Mouse (Mus musculus): Measurements from ENCODE around the gene Fam136a.

The Fam136a gene

DNA sequence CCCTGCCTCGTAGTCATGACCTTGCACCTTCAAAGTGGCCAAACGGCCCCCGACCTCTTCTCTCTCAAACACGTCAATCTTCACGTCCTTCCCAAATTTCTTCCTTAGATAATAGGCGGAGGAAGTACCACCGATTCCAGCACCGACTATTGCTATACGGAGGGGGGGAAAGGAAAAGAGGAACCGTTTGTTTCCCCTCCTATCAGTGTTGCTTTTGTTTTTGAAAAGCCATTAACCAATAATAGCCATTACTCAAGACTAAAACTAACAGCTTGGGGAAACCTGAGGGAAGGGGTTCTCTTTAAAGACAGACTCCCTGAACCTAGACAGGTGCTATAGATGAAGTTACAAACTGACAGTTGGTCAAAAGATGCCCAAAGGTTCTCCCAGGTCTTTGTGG, 30.5 kb downstream of the Fam136a start:
- DNase-seq (ENCODE audit: extremely low spot score, low read depth, low spot score) = no peak

DNA sequence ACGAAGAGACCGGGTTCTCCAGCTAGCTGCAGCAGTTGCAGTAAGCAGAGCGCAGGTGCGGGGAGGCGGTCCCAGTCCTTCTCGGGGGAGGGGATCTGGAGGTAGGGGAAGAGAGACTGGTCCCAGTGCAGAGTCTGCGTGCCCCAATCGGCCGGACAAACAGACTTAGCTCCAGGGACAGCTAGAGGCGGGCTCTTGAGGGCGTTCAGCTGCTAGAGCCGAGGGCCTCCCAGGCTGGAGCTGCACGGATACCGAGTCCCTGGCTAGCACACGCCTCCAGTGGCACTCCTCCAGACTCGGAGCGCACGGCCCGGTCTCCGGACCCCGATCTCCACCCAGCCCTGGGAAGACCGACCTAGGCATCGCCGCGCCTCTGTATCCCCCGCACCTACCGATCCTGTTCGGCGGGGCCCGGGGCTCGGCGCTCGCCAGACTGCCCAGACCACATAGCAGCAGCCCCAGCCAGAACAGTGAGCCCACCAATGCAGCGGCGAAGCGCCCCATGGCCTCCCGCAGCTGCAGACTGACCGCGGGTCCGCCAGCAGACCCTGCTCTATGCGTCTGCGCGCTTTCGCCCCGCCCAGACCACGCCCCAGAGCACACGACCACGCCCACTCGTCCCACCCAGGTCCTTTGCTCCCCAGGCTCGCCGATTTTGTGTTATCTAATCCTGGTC, 31.3 kb downstream of the Fam136a start, which contains the start of gene Pcyox1:
Gene Pcyox1, minus strand, starts transcription at position 574 of the 676 bp plus-strand sequence.
- no peak for DNase-seq (ENCODE audit: extremely low spot score, low read depth, low spot score)

DNA sequence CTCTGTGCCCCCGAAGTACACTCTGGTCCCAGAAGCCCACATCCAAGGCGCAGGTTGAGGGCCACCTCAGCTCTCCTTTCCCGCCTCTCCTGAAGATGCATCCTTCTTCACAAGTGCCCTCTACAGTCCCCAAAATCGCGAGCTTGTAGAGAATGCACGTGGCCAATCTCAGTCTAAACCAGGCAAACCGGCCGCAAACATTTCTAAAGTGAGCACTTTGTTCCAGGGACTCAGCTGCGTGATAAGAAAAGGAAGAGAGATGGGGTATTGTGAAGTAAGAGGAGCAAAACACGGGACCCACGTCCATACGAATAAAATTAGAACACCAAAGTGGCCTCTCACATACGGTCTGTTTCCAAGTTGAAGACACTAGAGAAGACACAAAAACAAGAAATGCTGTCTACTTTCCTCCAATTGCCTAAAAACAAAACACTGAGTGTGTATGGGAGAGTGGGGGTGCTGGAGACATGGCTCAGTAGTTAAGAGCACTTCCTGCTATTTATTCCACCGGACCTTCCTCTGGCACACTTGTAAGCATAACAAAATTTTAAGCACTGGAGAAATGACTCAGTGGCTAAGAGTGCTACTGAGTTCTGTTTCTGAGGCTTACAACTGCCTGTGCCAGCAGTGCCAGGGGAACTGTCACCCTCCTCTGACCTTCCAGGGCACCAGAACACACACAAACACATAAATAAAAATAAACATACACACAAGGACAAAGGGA, 32.0 kb downstream of the Fam136a start:
- no peak for DNase-seq (ENCODE audit: extremely low spot score, low read depth, low spot score)

DNA sequence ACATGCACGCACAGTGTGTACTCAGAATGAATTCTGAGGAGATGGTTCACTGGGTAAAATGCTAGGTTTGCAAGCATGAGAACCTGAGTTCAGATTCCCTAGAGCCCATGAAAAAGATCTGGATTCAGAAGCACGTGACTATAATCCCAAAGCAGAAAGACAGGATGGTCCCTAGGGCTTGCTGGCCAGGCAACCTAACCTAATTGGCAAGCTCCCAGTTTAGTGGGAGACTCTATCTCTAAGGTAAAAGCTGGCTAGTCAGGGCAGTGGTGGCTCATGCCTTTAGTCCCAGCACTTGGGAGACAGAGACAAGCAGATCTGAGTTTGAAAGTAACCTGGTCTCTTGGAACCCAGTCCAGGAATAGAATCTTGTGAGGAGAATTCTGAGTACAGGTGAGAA, 33.5 kb downstream of the Fam136a start:
- DNase-seq (ENCODE audit: extremely low spot score, low read depth, low spot score) = no peak

DNA sequence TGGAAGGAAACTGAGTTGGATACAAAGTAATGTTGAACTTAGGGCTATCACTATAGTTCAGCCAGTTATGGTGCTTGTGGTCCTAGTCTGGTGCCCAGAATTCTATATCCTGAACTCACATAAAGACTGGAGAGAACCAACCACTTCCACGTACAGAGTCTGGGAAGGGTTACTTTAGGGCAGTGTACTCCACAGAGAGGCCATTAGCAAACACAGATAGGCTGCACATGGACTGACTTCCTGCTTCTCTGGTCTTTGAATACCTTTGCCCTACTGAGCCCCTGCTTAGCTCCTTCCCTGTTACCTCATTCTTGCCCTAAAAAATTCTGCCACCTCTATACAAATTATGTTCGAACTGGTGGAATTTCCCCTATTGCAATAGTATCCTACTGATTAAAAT, 34.5 kb downstream of the Fam136a start:
- no peak for DNase-seq (ENCODE audit: extremely low spot score, low read depth, low spot score)

DNA sequence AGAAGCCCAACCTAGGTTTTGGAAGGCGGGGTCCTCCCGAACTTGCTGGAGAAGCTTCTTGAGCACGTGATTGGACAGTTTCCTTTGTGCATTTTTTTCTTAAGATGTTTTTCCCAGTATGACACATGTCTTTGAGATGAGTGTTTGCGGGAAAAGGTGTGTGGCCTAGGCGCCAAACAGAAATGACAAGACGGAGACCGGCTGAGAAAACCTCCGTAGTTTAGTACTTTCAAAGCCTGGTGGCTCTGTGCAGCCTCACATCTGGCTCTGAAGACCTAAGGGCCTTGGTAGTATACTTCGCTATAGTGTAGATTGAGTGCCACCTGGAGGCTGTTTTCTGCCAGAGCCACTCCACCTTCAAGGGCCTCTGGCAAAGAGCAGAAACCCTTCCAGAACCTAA, 35.5 kb downstream of the Fam136a start:
- peak; percentile 80 for DNase-seq (ENCODE audit: extremely low spot score, low read depth, low spot score)

DNA sequence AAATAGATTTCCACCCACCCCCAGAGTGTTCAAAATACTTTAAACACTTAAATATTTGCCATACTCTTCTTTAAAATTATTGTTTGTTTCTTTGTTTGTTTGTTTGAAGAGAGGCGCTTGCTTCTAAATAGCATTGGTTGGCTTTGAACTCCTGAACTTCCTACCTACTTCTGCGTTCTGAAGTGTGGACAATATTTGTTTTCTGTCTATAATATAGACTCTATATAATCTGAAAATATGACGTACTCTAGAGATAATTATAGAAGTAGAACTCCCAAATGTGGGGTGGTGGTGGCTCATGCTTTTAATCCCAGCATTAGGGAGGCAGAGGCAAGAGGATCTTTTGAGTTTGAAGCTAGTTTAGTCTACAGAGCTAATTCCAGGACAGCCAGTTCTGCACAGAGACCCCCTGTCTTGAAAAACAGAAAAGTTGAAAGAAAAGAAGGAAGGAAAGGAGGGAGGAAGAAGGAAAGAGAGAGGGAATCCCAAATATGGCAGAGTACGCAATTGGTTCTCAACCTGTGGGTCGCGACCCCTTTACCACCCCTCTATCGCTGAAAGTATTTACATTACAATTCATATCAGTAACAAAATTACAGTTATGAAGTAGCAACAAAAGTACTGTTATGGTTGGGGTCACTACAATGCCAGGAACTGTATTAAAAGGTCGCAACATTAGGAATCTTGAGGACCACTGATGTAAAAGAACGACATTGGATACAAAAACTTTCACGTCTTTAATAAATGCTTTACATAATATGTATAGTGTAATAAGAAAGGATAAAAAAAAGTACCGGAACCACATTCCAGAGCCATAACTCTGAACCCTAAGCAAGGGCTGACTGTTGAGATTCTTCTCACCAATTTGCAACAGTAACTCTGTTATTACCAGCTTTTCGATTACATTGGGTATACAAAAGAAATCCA, 37.5 kb downstream of the Fam136a start:
- no peak for DNase-seq (ENCODE audit: extremely low spot score, low read depth, low spot score)

DNA sequence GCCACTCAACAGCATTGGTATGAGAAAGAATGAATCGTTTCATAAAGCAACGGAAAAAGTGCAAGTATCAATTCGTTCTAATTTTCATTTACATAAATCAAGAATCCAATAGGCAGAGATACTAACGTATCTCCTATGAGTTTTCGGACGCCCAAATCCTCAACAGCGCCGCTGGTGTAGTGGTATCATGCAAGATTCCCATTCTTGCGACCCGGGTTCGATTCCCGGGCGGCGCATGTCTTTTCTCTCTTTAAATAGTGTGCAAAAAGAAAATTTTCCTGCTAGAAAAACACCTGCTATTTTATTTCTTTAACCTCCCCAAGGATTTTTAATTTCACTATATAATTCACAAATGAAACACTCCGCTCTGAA, 38.3 kb downstream of the Fam136a start:
- peak; percentile 85 for DNase-seq (ENCODE audit: extremely low spot score, low read depth, low spot score)

DNA sequence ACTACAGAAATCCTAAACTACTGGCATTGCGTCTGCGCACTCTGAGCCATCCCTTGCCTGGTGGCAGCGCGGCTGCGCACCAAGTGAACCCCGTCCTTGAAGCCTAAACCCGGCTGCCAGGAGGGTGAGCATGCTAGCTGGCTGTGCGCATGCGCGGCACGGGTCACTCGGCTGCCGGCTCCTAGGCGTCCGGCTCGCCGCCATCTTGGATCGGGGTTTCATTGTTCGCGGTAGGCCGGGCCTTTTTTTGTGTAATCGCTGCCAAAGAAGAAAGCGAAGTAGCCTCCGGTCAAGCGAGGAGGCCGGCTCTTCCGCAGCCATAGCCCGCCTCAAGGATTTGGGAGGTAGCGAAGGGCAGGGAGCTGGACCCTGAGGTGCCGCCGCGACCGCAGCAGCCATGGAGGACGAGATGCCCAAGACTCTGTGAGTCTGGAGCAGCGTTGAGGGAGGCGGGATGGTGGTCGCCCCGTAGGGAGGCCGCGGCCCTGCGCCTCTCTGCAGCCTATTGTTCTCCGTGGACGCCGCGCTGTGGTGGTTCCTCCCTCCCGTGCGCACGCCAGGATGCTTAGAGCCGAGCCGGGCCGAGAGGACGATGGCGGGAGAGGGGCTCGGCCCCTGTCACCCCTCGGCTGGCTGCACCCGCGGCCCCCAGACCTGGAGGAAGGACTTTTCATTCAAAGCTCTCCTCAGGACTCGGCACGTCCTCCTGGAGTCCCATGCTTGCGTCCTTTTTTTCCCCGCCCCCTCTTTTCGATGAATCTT, 38.8 kb downstream of the Fam136a start, which contains the start of gene Tia1:
Gene Tia1, plus strand, starts transcription at position 120 of the 762 bp plus-strand sequence.
- DNase-seq (ENCODE audit: extremely low spot score, low read depth, low spot score) = peak; percentile 95

DNA sequence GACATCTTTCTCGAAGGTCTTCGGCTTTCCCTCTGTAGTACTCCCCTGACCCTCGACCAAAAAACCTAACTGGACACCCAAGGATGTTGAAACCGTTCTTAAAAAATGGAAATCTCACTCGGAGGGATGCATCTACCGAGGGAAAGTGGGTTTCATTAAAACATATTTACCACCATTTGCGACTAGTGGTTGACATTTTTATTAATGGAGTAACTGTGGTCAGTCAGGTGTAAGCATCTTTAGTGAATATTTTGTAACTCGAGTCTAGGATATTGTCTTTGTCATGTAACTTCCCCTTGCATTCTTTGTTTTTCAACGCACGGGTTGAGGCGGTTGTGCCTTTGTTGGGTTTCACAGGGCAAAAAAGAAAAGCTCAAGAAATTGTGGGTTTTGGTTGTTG, 39.5 kb downstream of the Fam136a start:
- DNase-seq (ENCODE audit: extremely low spot score, low read depth, low spot score) = no peak

DNA sequence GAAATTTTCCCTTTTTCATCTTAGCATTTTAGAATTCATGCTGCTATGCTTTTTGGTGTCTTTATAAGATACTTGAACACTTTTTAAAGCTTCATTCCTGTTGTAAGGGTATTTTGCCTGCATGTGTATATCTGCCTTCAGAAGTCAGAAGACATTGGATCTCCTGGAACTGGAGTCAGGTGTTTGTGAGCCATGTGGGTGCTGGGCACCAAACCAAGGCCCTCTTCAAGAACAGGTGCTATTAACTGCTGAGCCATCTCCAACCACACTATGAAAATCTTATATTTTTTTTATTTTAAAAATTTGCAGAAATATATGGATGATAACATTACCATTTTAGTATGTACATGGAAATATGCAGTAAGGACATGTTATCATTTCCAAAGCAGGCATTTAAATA, 40.9 kb downstream of the Fam136a start:
- DNase-seq (ENCODE audit: extremely low spot score, low read depth, low spot score) = no peak

DNA sequence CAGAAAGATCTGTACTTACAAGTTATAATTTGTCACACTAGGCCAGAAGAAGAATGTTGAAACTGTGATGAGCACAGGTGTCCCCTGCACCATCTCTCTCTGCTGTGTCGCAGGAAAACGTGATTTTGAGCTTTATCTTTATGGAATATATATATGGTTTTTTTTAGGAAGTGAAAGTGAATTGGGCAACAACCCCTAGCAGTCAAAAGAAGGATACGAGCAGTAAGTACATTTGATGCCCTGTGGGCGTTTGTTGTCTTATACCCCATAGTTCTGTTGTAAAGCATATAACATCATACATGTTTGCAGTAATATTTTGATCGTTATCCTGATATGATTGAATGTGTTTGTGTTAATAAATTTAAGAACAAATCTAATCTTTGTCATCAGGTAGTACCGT, 53.3 kb downstream of the Fam136a start:
- DNase-seq (ENCODE audit: extremely low spot score, low read depth, low spot score) = no peak

DNA sequence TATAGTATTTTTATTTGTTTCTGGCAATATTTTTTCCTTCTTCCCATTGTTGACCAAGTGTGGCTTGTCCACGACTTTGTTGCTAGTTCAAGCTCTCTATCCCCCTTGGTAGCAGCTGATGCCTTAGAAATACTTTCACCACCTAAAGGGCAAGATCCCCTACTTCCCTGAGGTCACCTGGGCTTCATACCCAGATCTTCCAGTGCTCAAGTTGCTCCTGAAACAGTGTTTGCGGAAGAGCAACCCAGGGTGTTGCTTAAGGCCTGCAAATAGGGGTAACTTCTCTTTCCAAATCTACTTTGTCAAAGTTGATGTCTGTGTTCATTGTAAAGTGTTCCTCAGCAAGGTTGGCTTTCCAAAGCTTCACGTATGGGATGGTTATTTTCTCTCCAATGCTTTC, 53.8 kb downstream of the Fam136a start:
- DNase-seq (ENCODE audit: extremely low spot score, low read depth, low spot score) = no peak

Measured in hindlimb bud, embryonic 11.5 days (tissue).